Mouse (Mus musculus) liver, embryonic 14.5 days (tissue): Measurements from ENCODE around the gene Fry. TPM values are rescaled to one million over a fixed set of nuclear protein-coding genes. Genes with fewer than 3 reads are reported as not detected.

Source experiments
- ATAC-seq: fragments of 200-750 bp; cut with Nextera tagmentation; 2 replicates; pipeline ENCODE4 v1.8.0; 2017; ENCODE audit warnings: moderate number of reproducible peaks, mild to moderate bottlenecking, moderate library complexity; ENCODE audit not compliant: insufficient read depth
- DNase-seq, 3 experiments: peaks; one replicate each; pipeline ENCODE4 v3.0.0-alpha.2; 2012 to 2013; ENCODE audit warnings: low read depth in 3 of 3, low spot score in 3 of 3
- H3K27ac ChIP-seq: fragments of 300-500 bp; sonication (generic); 2 replicates; pipeline ENCODE4 v1.5.1; 2014; ENCODE audit warnings: moderate library complexity, mild to moderate bottlenecking, control low read depth, inconsistent platforms
- H3K27me3 ChIP-seq: fragments of 300-500 bp; sonication (generic); 2 replicates; pipeline ENCODE4 v1.6.1; 2014; ENCODE audit warnings: mild to moderate bottlenecking, low read length, moderate library complexity; ENCODE audit not compliant: control insufficient read depth, insufficient read depth
- H3K36me3 ChIP-seq: fragments of 300-500 bp; sonication (generic); replicated peaks from 2 replicates; pipeline ENCODE4 v1.6.1; 2014; ENCODE audit warnings: low read depth; ENCODE audit not compliant: control insufficient read depth, insufficient read depth
- H3K4me1 ChIP-seq, 2 experiments: fragments of 200-500 bp in 1 of 2; fragments of 300-500 bp in 1 of 2; sonication (generic) in 1 of 2; replicated peaks; 2 replicates each; pipeline ENCODE4 v1.6.1; 2012 to 2014; ENCODE audit warnings: antibody characterized with exemption in 1 of 2, inconsistent platforms in 1 of 2, low read length in 1 of 2; ENCODE audit not compliant: control insufficient read depth in 2 of 2, insufficient read depth in 2 of 2
- H3K4me2 ChIP-seq: fragments of 300-500 bp; sonication (generic); 2 replicates; pipeline ENCODE4 v1.6.1; 2014; ENCODE audit warnings: low read depth, mild to moderate bottlenecking, control low read depth, moderate library complexity
- H3K4me3 ChIP-seq, 2 experiments: fragments of 200-500 bp in 1 of 2; fragments of 300-500 bp in 1 of 2; sonication (generic) in 1 of 2; 2 replicates each; pipeline ENCODE4 v1.5.1; 2012 to 2014; ENCODE audit warnings: low read depth in 2 of 2, low read length in 2 of 2, mild to moderate bottlenecking in 2 of 2, control low read depth in 1 of 2, inconsistent platforms in 1 of 2, moderate library complexity in 1 of 2; ENCODE audit not compliant: insufficient read depth in 1 of 2
- H3K9ac ChIP-seq: fragments of 300-500 bp; sonication (generic); replicated peaks from 2 replicates; pipeline ENCODE4 v1.6.1; 2014; ENCODE audit warnings: mild to moderate bottlenecking, control low read depth, moderate library complexity
- H3K9me3 ChIP-seq: fragments of 300-500 bp; sonication (generic); 2 replicates; pipeline ENCODE4 v1.6.1; 2016; ENCODE audit warnings: low read length, mixed read lengths; ENCODE audit not compliant: control insufficient read depth
- CTCF ChIP-seq: IDR thresholded peaks from 2 replicates; pipeline ENCODE4 v1.5.1; 2016; ENCODE audit warnings: antibody characterized with exemption, low read depth, control low read depth
- EP300 ChIP-seq: IDR thresholded peaks from 2 replicates; pipeline ENCODE4 v1.6.1; 2016; ENCODE audit warnings: antibody characterized with exemption, low read depth
- WGBS: fragments of 180-500 bp; shearing (Covaris S2); extraction: QIAGEN DNeasy Blood & Tissue Kit; methylation state at CpG from one replicate; pipeline ENCODE4 v1.1.7; 2014; ENCODE audit not compliant: insufficient replicate concordance; 5-methylcytosine and 5-hydroxymethylcytosine counted together
- polyA plus RNA-seq, 2 experiments: library from polyadenylated mRNA; depleted of rRNA in 1 of 2; stranded (reverse) in 1 of 2; unstranded in 1 of 2; fragments of >200 nt; fragmentation: Nextera tagmentation in 1 of 2; extraction: Ambion mirVana in 1 of 2; gene quantifications; 2 replicates each; pipeline versions ENCODE4 v1.2.1 to v1.2.3; 2012 to 2014

Fry gene
- polyA plus RNA-seq, 2 experiments = 1.4 to 1.9 TPM

GRCm38 (mm10) chr5:150265953-150266352, 147.5 kb downstream of the Fry start:
- TF ChIP-seq CTCF = no peak
- no peak for TF ChIP-seq EP300
- 66% methylated on average over 2 of the region's 2 CpGs for WGBS
- Histone ChIP-seq H3K27me3 (no peaks in the 10 kb centered on the region), H3K4me1 (0 out of 4 replicates have a peak, but pooled peaks cover 0 to 2% of the 10 kb centered on the region in 2 experiments), H3K9me3 (0 out of 2 replicates have a peak, but pooled peaks cover 2% of the 10 kb centered on the region), H3K9ac (no peak overlapping the region), H3K27ac (no peak overlapping the region), H3K36me3 (no peaks in the 10 kb centered on the region), H3K4me3 (no peak overlapping the region), H3K4me2 (no peak overlapping the region)
- ATAC-seq (no peak), DNase-seq (no peak)

GRCm38 (mm10) chr5:150268261-150268660, 149.8 kb downstream of the Fry start:
- WGBS = 66% methylated on average over 3 of the region's 3 CpGs
- Histone ChIP-seq H3K27me3 (no peaks in the 10 kb centered on the region), H3K4me3 (no peak overlapping the region), H3K9ac (no peak overlapping the region), H3K36me3 (no peaks in the 10 kb centered on the region), H3K4me2 (no peak overlapping the region), H3K27ac (no peak overlapping the region), H3K4me1 (no peaks in the 10 kb centered on the region), H3K9me3 (0 out of 2 replicates have a peak, but pooled peaks cover 2% of the 10 kb centered on the region)
- DNase-seq (no peak), ATAC-seq (no peak)
- TF ChIP-seq CTCF = peak; percentile 64
- TF ChIP-seq EP300 = no peak

GRCm38 (mm10) chr5:150270468-150270867, 152.0 kb downstream of the Fry start:
- Histone ChIP-seq H3K9ac (no peak overlapping the region), H3K27me3 (no peaks in the 10 kb centered on the region), H3K4me3 (no peak overlapping the region), H3K27ac (no peak overlapping the region), H3K4me2 (no peak overlapping the region), H3K4me1 (no peaks in the 10 kb centered on the region), H3K36me3 (no peaks in the 10 kb centered on the region), H3K9me3 (0 out of 2 replicates have a peak, but pooled peaks cover 2% of the 10 kb centered on the region)
- 73% methylated on average over 4 of the region's 4 CpGs for WGBS
- no peak for ATAC-seq
- no peak for DNase-seq
- no peak for TF ChIP-seq CTCF
- no peak for TF ChIP-seq EP300

GRCm38 (mm10) chr5:150272173-150272572, 153.7 kb downstream of the Fry start:
- DNase-seq = no peak
- Histone ChIP-seq H3K4me3 (no peak overlapping the region), H3K4me1 (no peaks in the 10 kb centered on the region), H3K9me3 (0 out of 2 replicates have a peak, but pooled peaks cover 2% of the 10 kb centered on the region), H3K4me2 (no peak overlapping the region), H3K9ac (no peak overlapping the region), H3K27me3 (no peaks in the 10 kb centered on the region), H3K27ac (no peak overlapping the region), H3K36me3 (no peaks in the 10 kb centered on the region)
- no peak for TF ChIP-seq CTCF
- no peak for TF ChIP-seq EP300
- WGBS = 76% methylated on average over 9 of the region's 9 CpGs
- no peak for ATAC-seq

- H3K36me3 ChIP-seq = no peaks in the 10 kb centered on the region
- DNase-seq = no peak
- no peak overlapping the region for H3K4me3 ChIP-seq
- no peak overlapping the region for H3K9ac ChIP-seq
- H3K4me2 ChIP-seq = no peak overlapping the region
- no peak for ATAC-seq
- no peaks in the 10 kb centered on the region for H3K27me3 ChIP-seq
- TF ChIP-seq EP300 (no peak), CTCF (no peak)
- WGBS = 79% methylated on average over 6 of the region's 6 CpGs
- H3K27ac ChIP-seq = no peak overlapping the region
- no peaks in the 10 kb centered on the region for H3K9me3 ChIP-seq
- no peaks in the 10 kb centered on the region for H3K4me1 ChIP-seq
Measured at GRCm38 (mm10) chr5:150275314-150275713, 156.9 kb downstream of the Fry start.
